Mouse (Mus musculus): Measurements from ENCODE around the gene Slc23a3.

Slc23a3 gene

DNA sequence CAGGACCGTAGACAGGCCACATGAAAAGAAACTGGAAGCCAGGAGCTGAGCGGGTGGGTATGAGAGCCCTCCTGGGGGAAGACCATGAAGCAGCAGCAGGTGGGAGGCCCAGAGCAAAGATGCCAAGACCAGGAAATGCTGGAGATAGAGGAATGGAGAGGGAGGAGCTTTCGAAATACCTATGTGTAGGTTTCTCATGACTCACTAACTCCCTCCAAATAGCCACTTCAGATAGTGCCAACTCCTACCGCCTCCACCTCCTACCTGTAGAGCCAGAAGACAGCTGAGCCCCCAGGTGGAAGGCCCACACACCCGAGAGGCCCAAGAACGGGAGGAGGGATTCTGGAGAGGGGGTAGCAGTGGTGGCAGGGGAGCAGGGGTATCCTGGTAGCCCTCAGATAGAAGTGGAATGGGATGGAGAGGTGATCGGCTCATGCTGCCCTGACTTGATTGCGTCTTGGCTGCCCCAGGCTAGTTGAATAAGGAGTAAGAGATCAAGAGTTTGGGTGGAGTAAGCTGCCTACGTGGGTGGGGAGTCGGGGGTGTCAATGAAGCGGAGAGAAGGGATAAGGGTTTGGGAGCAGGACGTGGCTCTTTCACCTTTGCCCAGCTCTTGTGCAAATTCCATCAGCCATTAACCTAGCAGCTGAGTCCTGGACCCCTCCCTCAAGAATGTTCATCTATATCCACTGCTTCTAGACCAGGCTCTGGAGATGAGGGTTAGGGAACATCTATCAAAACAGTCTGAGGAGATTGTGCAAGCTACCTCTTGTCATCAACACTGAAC is at the start of gene Slc23a3:
Gene Slc23a3, minus strand, starts transcription at position 470 of the 787 bp plus-strand sequence.
- DNase-seq (ENCODE audit: low read depth, low spot score), result no peak

DNA sequence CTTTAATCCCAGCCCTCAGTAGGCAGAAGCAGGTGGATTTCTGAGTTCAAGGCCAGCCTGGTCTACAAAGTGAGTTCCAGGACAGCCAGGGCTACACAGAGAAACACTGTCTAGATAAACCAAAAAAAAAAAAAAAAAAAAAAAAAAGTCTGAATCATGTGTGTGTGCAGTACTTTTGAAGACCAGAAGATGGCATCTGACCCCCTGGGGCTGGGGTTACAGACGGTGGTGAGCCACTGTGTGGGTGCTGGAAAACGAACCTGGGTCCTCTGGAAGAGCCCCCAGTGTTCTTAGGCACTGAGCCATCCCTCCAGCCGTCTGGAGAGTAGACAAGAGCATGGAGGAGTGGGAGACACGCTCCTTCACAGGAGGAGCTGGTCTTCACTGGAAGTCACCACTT is 48.5 kb upstream of the Slc23a3 start:
- DNase-seq (ENCODE audit: low read depth, low spot score), result peak; percentile 43

DNA sequence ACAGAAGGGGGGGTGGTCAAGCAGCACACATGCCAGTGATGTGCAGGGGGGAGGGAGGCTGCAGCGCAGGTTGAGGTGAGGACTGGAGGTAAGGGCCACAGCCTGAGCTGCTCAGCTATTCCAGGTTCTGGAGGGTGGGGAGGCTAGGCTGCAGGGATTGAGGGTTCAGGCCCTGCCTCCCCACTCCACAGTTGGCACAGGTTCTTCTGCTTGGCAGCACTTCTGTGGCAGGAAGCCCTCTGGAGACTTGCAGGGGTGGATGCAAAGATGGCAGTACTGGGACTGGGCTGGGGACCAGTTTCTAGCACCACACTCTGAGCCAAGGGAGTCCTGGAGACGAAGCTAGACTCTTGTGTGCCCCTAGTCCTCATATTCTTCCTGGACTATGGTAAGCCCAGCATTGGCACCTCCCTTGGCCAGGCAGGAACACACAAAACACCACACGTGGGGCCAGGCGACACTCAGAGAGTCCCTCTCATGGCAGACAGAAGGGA is 47.7 kb upstream of the Slc23a3 start:
- no peak for DNase-seq (ENCODE audit: low read depth, low spot score)

DNA sequence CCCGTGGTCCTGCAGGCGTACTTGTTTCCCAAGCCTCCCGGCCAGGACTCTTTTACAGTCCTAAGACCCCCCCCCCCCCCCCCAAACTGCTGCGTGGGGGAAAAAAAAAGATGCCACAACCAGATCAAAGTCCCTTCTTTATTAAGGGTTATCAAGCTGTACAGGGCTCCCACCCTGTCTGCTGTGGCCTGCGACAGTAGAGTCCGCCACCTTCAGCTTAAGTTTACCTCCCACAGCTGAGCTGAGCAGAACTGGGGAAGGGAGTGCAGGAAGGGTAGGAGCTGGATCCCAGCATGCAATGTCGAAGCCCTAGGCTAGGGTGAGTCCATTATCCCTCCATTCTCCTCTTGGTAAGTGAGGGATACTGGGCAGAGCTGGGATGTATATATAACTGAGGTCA is 47.1 kb upstream of the Slc23a3 start:
- DNase-seq (ENCODE audit: low read depth, low spot score), result no peak

DNA sequence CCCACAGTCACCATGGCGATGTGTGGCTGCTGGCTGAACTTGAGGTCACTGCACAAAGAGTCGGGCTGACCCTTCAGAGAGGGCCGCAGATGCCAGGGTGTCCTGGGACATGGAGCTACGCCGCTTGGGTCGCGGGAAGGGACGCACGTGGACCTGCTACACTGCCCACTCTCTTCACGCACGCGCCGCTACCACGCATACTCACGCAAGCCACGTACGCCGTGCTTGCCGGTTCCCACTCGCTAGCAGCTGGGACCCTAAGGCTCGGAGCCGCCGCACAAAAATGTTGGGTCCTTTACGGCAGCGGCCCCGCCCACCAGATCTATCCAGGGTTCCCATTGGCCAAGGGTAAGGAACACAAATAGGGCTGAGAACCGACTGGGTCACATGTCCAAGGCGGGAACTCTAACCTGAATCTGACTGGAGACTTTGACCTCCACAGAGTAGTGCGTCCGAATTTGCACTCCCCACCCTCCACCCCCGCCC is 46.5 kb upstream of the Slc23a3 start, which contains the start of gene Abcb6:
Gene Abcb6, minus strand, starts transcription at position 288 of the 486 bp plus-strand sequence.
- peak; percentile 97 for DNase-seq (ENCODE audit: low read depth, low spot score)

DNA sequence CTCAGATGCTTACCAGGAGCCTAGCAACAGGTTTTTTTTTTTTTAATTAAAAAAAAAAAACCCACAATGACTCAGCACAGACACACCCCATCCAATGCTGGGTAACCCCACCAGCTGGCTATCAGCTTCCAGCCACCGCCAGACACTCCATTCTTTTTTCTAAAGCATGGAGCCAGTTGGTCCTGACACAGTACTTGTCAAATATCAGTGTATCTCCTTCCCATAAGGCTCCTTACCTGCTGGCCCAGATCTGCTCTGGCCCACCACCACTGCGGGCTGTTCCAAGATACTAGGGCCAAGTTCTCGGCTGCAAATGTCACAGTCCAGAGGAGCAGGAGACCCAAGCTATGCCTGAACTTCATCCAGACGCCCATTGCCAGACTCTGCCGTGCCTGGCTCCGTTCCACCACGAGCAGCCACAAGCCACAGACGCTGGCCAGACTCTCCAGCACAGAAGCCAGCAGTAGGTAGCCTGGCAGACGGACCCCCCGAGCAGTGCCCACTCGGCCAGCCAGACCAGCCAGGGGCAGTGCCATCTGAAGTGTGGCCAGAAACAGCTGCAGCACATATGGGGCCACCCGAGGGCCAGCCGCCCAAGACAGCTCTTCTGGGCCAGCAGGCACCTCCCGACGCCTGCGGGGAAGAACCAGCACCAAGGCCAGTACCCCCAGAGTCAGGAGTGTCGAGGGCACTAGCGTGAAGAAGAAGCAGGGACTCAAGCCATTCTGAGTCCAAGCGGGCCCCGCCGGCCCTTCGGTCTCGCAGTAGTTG is 45.8 kb upstream of the Slc23a3 start:
- DNase-seq (ENCODE audit: low read depth, low spot score), result peak; percentile 69

DNA sequence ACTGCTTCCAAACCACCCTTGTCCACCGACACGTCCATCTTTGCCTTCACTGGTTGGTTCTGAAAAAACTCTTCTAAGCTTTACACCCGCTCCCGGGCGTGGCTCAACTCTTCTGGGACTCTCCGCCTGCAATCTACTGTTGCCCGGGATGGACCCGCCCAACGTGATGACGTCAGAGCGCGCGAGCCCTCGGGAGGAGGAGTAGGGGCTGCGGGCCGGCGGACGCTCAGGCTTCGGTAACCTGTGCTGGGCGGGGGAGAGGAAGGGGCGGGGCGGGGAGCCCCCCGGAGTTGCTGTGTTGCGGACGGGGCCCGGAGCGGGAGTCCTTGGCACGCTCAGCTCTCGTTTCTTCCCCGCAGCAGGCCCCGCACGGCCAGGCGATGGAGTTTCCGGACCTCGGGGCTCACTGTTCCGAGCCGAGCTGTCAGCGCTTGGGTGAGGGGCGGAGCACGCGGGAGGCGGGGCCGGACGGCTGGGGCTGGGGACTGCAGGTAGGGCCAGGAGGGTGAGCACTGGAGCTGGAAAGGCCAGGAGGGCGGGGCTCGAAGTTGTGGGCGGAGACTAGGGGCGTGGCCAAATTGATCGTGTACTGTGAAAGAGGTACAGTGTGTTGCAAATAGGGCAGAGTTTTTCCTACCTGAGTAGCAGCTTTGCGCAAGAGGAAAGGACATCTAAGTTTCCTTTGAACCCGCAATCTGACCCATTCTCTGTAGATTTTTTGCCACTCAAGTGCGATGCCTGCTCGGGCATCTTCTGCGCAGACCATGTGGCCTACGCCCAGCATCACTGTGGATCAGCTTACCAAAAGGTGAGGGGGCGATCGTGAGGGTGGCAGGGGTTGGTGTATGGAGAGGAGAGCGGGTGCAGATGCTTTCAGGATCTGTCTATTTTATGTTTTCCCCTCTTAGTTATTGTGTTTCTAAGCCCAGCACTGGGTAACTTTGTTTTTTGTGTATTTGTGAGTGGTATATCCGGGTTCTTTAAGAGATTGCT is 35.1 kb upstream of the Slc23a3 start, which contains the start of gene Zfand2b:
Gene Zfand2b, plus strand, starts transcription at position 175 of the 993 bp plus-strand sequence.
- peak; percentile 98 for DNase-seq (ENCODE audit: low read depth, low spot score)

DNA sequence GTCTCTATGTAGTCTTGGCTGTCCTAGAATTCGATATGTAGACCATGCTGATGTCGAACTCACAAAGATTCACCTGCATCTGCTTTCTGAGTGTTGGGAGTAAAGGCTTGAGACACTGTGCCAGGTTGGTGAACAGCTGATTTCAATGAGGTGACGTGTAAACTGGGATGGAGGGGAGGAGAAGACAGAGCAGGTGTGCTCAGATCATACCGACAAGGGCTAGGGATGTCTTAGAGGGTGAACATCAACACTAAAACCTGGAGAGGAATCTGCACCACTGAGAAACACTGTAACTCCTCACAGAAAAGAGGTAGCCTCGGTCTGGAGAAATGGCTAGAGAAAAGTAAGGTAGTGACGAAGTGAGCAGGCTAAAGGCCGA is 34.4 kb upstream of the Slc23a3 start:
- no peak for DNase-seq (ENCODE audit: low read depth, low spot score)

DNA sequence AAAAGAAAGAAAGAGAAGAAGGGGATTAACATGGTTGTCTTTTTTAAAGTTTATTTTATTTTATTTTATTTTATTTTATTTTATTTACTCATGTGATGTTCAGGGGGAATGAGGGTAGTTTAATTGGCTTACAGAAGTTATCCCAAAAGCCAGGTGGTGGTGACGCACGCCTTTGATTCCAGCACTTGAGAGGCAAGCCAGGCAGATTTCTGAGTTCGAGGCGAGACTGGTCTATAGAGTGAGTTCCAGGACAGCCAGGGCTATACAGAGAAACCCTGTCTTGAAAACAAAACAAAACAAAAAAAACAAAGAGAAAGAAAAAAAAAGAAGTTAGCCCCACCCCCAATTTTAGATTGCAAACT is 26.5 kb upstream of the Slc23a3 start:
- DNase-seq (ENCODE audit: low read depth, low spot score), result no peak

DNA sequence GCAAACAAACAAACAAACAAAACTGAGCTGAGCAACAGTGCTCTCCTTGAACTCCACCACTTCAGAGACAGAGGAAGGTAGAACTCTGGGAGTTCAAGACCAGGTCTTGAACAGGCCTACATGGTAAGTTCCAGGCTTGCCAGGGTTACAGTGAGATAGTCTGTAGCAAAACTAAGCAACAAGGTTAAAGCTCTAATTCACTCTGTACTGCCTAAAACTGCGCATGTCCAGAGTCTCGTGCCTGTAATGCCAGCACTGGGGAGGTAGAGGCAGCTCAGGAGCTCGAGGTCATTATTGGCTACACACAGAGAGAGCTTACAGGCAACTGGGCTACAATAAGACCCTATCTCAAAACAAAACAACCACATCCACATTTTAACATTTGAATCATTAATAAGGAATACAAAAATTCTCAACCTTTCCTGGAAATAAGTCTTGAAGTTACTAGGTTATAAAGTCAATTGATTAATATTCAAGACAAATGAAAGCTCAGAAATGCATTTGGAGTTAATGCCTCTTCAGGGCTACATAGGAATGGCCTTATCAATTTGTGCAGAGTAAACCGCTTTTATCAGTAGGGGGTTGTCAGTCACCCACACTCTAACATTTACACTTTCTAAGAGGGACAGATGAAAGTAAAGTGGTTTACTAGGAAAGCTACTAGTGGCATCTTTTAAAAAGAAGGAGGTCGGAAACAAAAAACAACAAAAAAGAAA is 26.0 kb upstream of the Slc23a3 start:
- no peak for DNase-seq (ENCODE audit: low read depth, low spot score)

DNA sequence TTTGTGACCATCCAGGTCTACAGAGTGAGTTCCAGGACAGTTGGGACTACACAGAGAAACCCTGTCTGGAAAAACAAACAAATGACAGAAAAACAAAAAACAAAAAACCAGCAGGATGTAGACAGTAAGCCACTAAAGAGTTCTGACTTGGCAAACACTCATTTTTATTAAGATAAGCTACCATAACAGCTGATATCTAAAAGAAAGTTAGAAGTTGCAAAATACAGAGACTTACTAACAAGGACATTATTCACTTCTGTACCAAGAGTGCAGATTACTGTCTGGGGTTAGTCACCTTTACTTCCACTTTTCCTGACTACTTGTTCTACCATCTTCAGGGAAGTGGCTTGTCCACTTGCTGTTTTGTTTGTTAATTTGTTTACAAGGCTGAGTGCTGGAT is 25.3 kb upstream of the Slc23a3 start:
- no peak for DNase-seq (ENCODE audit: low read depth, low spot score)

DNA sequence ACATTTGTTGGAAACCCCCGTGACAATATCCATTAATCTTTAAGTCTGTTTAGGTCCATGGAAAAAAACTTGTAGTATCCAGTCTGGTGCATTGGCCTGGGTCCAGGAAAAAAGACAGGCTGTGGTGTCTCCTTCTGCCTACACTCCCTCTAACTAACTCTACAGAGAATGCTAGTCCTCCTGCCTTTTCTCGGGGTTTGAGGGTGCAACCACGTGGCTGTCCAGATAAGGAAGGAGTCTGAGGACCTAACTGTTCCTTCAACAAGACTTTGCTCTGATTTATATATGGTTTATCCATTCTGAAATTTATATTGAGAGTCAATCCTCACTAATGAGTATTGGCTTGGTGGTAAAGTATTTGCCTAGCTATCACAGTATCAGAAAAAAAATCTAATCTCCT is 22.1 kb upstream of the Slc23a3 start:
- DNase-seq (ENCODE audit: low read depth, low spot score), result no peak

DNA sequence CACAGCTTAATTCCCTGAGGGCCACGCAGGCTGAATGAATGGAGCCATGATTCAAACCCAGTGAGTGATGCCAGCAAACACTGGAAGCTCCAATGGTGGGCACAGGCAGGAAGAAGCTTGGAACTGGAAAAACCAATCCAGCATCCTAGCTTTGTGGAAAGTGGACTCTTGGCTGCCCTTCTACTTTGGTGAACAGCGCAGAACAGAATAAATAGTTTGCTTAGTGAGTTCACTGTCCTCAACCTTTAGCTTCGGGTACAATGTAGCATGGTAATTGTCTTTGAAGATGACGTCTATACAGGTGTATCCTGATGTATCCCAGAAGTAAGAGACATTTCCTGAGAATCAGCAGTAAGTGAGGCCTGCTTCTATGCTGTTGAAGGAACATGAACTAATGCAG is 15.0 kb upstream of the Slc23a3 start:
- no peak for DNase-seq (ENCODE audit: low read depth, low spot score)

DNA sequence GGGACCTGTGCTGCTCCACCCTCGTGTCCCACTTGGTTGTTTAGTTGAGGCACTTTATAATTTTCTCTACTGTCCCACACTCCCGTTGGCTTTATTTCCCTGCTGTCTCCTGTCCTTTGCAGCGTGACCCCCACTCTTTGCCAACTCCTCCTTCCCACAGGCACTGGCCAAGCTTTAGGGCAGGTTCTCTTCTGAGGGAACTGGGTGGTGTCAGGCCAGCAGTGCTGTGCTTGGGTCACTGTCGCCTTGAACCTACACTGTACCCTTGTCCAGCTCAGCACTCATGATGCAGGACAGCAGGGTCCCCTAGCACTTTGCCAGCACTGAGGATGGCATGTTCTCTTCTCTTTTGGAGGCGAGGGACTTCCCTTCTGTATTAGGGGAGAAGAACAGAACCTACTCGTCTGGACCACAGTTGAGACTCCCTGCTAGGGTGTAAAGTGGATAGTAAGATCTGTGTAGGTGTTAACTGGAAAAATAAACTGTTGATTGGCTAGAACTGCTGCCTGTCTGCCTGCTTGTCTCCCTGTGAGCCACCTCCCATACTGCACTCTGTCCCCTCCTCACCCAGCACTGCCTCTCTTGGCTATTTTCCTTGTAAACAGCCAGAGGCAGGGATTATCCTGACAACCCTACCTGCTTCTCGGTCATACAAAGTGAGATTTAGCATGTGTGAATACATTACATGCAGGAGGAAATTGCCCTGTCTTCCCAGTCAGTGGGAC is 13.9 kb upstream of the Slc23a3 start:
- DNase-seq (ENCODE audit: low read depth, low spot score), result no peak

DNA sequence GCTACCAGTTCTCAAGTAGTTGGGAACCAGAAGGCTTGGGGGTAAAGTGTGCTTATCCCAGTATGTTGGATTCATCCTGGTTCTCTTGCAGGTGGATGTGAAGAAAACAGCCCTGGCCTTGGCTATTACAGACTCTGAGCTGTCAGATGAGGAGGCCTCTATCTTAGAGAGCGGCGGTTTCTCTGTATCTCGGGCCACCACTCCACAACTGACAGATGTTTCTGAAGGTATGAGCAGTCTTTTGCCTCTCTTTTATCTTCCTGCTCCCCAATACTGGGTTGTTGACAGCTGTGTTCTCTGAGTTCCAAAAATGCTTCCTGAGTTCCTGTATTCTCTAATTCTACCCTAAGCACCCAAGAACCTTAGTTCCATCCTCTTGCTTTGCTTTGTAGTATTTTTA is 11.9 kb upstream of the Slc23a3 start:
- no peak for DNase-seq (ENCODE audit: low read depth, low spot score)

DNA sequence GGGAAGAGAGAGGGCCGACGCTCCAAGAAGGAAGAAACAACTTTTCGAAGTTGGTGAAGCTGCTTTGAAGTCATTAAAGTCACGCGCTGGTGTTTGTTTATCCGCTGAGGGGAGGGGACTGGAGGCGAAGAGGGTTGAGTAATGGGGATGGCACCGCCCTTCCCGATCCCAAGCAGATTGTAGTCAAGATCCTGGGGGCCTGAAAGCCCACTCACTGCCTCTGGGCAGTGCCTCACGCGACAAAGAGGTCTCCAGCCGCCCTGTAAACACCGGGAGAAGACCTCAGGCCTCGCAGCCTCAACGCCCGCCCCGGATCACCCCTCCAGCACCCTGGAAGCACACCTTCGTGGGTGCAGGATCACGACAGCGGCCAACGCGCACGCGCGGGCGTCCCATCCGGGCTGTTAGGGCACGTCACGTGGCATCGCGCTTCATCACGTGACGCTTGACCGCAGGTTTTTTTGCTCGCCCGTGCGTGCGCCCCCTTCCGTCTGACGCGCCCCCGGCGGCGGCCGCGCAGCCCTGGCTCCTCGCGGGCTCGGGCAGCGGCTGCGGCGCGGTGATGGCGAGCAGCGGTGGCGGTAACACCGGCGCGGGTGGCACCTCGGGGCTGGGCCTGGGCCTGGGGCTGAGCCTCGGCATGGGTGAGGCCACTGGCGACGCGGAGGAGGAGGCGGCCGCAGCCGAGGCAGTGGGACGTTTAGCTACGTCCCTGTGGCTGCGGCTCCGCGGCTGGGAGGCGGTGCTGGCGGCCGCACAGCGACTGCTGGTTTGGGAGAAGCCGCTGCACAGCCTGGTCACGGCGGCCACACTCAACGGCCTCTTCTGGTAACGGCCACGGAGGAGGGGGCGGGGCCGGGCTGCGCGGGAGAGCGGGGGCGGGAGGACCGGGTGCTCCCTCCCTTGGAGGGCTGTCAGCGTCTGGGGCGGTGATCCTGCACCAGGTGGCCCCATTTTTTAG is 8.9 kb upstream of the Slc23a3 start, which contains the start of the genes Cnppd1 and Retreg2:
Gene Cnppd1, minus strand, starts transcription at position 411 of the 961 bp plus-strand sequence.
Gene Retreg2, plus strand, starts transcription at position 478 of the 961 bp plus-strand sequence.
- DNase-seq (ENCODE audit: low read depth, low spot score), result peak; percentile 93

DNA sequence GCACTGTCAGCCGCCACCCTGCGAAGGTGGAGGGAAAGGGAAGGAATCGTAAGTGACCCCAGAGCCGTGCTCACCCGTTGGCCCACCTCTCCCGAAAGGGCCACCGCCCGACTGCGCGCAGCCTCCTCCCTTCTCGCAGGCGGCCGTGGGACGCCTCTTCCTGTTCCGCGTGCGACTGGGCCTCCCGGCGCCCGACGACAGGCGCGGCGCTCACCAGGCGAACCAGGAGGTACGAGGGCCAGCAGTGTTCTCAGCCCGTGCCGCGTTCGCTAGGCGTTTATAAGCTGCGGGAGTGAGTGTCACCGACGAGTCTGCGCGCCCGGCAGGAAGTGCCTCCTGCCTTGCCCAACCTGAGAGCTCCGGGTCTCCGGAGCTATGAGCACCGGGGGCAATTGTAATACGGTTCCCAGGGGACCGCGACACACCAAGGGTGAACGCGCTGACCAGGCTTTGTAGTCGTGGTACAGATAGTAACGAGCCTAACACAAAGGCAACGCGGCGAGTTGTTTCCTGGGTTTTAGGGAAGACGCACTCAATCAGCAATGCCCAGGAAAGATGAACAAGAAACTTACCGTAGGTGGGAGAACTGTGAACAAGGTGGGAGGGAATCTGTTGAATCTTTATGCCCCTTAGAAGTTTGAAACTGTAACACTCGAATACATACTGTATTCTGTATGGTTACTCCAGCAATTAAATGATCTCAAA is 7.9 kb upstream of the Slc23a3 start:
- peak; percentile 50 for DNase-seq (ENCODE audit: low read depth, low spot score)

DNA sequence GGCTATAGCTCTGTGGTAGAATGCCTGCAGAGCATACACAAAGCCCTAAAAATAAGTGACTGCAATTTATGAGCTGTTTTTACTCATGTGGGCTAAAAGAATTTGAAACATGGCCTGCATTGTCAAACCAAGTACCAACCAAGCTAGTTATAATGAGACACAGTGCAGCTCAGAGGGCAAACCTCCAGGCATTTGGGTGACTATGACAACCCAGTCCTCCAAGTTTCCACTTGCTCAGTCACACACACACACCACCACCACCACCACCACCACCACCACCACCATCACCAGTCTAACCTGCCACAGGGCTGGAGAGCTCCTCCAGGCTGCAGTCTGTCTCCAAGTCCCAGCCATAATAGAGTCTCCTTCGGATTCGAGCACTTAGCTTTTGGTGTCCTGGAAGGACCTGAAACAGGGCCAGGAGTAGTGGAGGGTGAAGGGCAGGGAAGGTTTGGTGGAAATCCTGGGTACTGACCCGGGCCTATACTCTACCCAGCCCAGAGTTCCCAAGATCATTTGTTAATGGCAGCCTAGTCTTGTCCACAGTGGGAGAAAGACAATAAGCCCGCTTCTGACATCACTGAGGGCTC is 7.0 kb upstream of the Slc23a3 start:
- DNase-seq (ENCODE audit: low read depth, low spot score), result no peak
